Mouse (Mus musculus) stomach, embryonic 14.5 days (tissue): ENCODE data around the gene Nipsnap1. TPM values are rescaled to one million over a fixed set of nuclear protein-coding genes. Genes with fewer than 3 reads are reported as not detected.

Experiments used
- ATAC-seq: fragments of 200-750 bp; cut with Nextera tagmentation; 2 replicates; pipeline ENCODE4 v1.8.0; 2017; ENCODE audit warnings: low read depth, moderate TSS enrichment; ENCODE audit not compliant: insufficient number of reproducible peaks, insufficient read depth, low FRiP score
- H3K27ac ChIP-seq: fragments of 300-500 bp; sonication (generic); 2 replicates; pipeline ENCODE4 v1.5.1; 2014; ENCODE audit warnings: mild to moderate bottlenecking, low read length, moderate library complexity, mixed read lengths
- H3K27me3 ChIP-seq: fragments of 300-500 bp; sonication (generic); 2 replicates; pipeline ENCODE4 v1.6.1; 2014; ENCODE audit warnings: low read length, control low read depth, mixed read lengths; ENCODE audit not compliant: control insufficient read depth, insufficient read depth
- H3K36me3 ChIP-seq: fragments of 300-500 bp; sonication (generic); 2 replicates; pipeline ENCODE4 v1.6.1; 2014; ENCODE audit warnings: mild to moderate bottlenecking, control low read depth, low read length, moderate library complexity, mixed read lengths; ENCODE audit not compliant: control insufficient read depth, insufficient read depth
- H3K4me1 ChIP-seq: fragments of 300-500 bp; sonication (generic); 2 replicates; pipeline ENCODE4 v1.6.1; 2014; ENCODE audit warnings: low read length, control low read depth, mixed read lengths; ENCODE audit not compliant: control insufficient read depth, insufficient read depth
- H3K4me2 ChIP-seq: fragments of 300-500 bp; sonication (generic); replicated peaks from 2 replicates; pipeline ENCODE4 v1.6.1; 2014; ENCODE audit warnings: low read depth, low read length, control low read depth
- H3K4me3 ChIP-seq: fragments of 300-500 bp; sonication (generic); 2 replicates; pipeline ENCODE4 v1.5.1; 2014; ENCODE audit warnings: low read depth, low read length, control low read depth
- H3K9ac ChIP-seq: fragments of 300-500 bp; sonication (generic); replicated peaks from 2 replicates; pipeline ENCODE4 v1.6.1; 2014; ENCODE audit warnings: low read depth, mild to moderate bottlenecking, control low read depth, low read length, moderate library complexity, mixed read lengths
- H3K9me3 ChIP-seq: fragments of 300-500 bp; sonication (generic); 2 replicates; pipeline ENCODE4 v1.6.1; 2016; ENCODE audit warnings: low read depth, low read length, control low read depth; ENCODE audit not compliant: control insufficient read depth
- WGBS: fragments of 180-500 bp; shearing (Covaris S2); extraction: QIAGEN DNeasy Blood & Tissue Kit; methylation state at CpG from one replicate; pipeline ENCODE4 v1.1.7; 2014; 5-methylcytosine and 5-hydroxymethylcytosine counted together
- microRNA-seq: library from miRNA; unstranded; fragments of <30 nt; microRNA quantifications from one replicate; pipeline ENCODE4, GENCODE M21; 2016
- polyA plus RNA-seq: library from polyadenylated mRNA; unstranded; fragments of >200 nt; fragmentation: Nextera tagmentation; extraction: Ambion mirVana; gene quantifications from 2 replicates; pipeline ENCODE4 v1.2.1, GENCODE M21; 2014

The Nipsnap1 gene
- polyA plus RNA-seq, 1 experiment from 2014 or later: 62.4 TPM

- H3K4me2 ChIP-seq: no peak overlapping the region
- ATAC-seq: no peak
- WGBS: 90% methylated on average over 7 of the region's 7 CpGs
- H3K27me3 ChIP-seq: no peaks in the 10 kb centered on the region
- no peak overlapping the region for H3K27ac ChIP-seq
- no peak overlapping the region for H3K9ac ChIP-seq
- peaks cover 65% of the 10 kb centered on the region for H3K36me3 ChIP-seq
- no peak overlapping the region for H3K4me3 ChIP-seq
- no peaks in the 10 kb centered on the region for H3K4me1 ChIP-seq
- H3K9me3 ChIP-seq: no peaks in the 10 kb centered on the region
Observed at GRCm38 (mm10) chr11:4921751-4922150, 48.0 kb downstream of the Nipsnap1 start.

GRCm38 (mm10) chr11:4927224-4927623 lies 53.5 kb downstream of the Nipsnap1 start:
- Histone ChIP-seq H3K4me3 (no peak overlapping the region), H3K9ac (no peak overlapping the region), H3K36me3 (peaks cover 46% of the 10 kb centered on the region), H3K9me3 (no peaks in the 10 kb centered on the region), H3K4me2 (no peak overlapping the region), H3K27me3 (no peaks in the 10 kb centered on the region), H3K27ac (no peak overlapping the region), H3K4me1 (0 out of 2 replicates have a peak, but pooled peaks cover 5% of the 10 kb centered on the region)
- no peak for ATAC-seq
- 88% methylated on average over 3 of the region's 3 CpGs for WGBS

- no peak overlapping the region for H3K9ac ChIP-seq
- no peak overlapping the region for H3K4me2 ChIP-seq
- WGBS: 28% methylated on average over 1 of the region's 1 CpGs
- peak overlapping the region; percentile 49; the same call in 1 of the 2 replicates for H3K27ac ChIP-seq
- no peaks in the 10 kb centered on the region for H3K27me3 ChIP-seq
- no peak overlapping the region for H3K4me3 ChIP-seq
- 0 out of 2 replicates have a peak, but pooled peaks cover 5% of the 10 kb centered on the region for H3K4me1 ChIP-seq
- H3K36me3 ChIP-seq: peaks cover 13% of the 10 kb centered on the region
- no peak for ATAC-seq
- no peaks in the 10 kb centered on the region for H3K9me3 ChIP-seq
Observed at GRCm38 (mm10) chr11:4931009-4931601, 57.4 kb downstream of the Nipsnap1 start.

GRCm38 (mm10) chr11:4936243-4936642 lies 62.5 kb downstream of the Nipsnap1 start:
- Histone ChIP-seq H3K27ac (no peak overlapping the region), H3K4me1 (no peaks in the 10 kb centered on the region), H3K27me3 (no peaks in the 10 kb centered on the region), H3K9ac (no peak overlapping the region), H3K4me3 (no peak overlapping the region), H3K4me2 (no peak overlapping the region), H3K36me3 (no peaks in the 10 kb centered on the region), H3K9me3 (no peaks in the 10 kb centered on the region)
- WGBS: 81% methylated on average over 5 of the region's 5 CpGs
- ATAC-seq: no peak

Small RNA genes within 50 kb of the gene (microRNA-seq; reads per million reads assigned to microRNA genes)
- 1.3 reads per million for gene Mir6918

Other genes with a start within 250 kb of the Nipsnap1 start
- gene Ascc2, start 236.2 kb upstream of the Nipsnap1 start, polyA plus RNA-seq: 33.8 and 35.5 TPM in 2 replicates
- 851 and 942 TPM in 2 replicates for gene Uqcr10, start 169.6 kb upstream of the Nipsnap1 start, polyA plus RNA-seq
- 67.3 and 68.4 TPM in 2 replicates for gene Zmat5, start 169.3 kb upstream of the Nipsnap1 start, polyA plus RNA-seq
- gene Cabp7, start 127.2 kb upstream of the Nipsnap1 start, polyA plus RNA-seq: 0.16 and 0.34 TPM in 2 replicates
- gene Nf2, start 24.4 kb upstream of the Nipsnap1 start, polyA plus RNA-seq: 31.9 and 41.8 TPM in 2 replicates
- gene Thoc5, start 21.4 kb downstream of the Nipsnap1 start, polyA plus RNA-seq: 38.1 and 40.1 TPM in 2 replicates
- gene Nefh, start 74.1 kb downstream of the Nipsnap1 start, polyA plus RNA-seq: 0.78 and 0.88 TPM in 2 replicates
- 53.8 and 54.2 TPM in 2 replicates for gene Ap1b1, start 112.9 kb downstream of the Nipsnap1 start, polyA plus RNA-seq
- gene Rasl10a, start 184.2 kb downstream of the Nipsnap1 start, polyA plus RNA-seq: 1.2 and 1.3 TPM in 2 replicates
- 22.9 and 27.9 TPM in 2 replicates for gene Gas2l1, start 191.4 kb downstream of the Nipsnap1 start, polyA plus RNA-seq
- gene Rhbdd3, start 225.0 kb downstream of the Nipsnap1 start, polyA plus RNA-seq: 29.7 and 31.2 TPM in 2 replicates
- 467 and 495 TPM in 2 replicates for gene Ewsr1, start 225.3 kb downstream of the Nipsnap1 start, polyA plus RNA-seq